Mouse (Mus musculus) thymus, postnatal 25 days (tissue): ENCODE data around the gene Foxk1.
A peak's percentile ranks its signal among the peaks of the same experiment; 100 is the strongest.

ENCODE experiments used
- DNase-seq: peaks from one replicate; pipeline ENCODE4 v3.0.0; 2022

The Foxk1 gene

GRCm38 (mm10) chr5:142420920-142421319 is 19.6 kb downstream of the Foxk1 start:
- DNase-seq = no peak

GRCm38 (mm10) chr5:142421886-142422285 is 20.6 kb downstream of the Foxk1 start:
- no peak for DNase-seq

GRCm38 (mm10) chr5:142423141-142423540 is 21.8 kb downstream of the Foxk1 start:
- no peak for DNase-seq

DNA sequence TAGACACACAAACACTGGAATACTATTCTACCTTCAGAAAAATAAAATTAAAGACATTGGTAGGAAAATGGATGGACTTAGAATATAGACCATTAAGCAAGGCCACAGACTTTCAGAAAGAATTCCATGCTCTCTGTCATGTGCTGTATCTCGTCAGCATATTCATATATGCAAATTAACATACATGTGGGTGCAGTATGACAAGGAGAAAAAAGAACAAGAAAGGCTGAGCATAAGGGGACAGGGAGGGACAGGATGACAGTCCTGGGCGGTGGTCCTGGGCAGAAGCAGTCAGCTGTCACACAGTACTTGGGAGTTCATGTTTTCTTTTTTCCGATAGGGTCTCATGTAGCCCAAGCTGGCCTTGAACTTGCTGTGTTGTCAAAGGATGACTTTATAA is 22.4 kb downstream of the Foxk1 start:
- DNase-seq = no peak

DNA sequence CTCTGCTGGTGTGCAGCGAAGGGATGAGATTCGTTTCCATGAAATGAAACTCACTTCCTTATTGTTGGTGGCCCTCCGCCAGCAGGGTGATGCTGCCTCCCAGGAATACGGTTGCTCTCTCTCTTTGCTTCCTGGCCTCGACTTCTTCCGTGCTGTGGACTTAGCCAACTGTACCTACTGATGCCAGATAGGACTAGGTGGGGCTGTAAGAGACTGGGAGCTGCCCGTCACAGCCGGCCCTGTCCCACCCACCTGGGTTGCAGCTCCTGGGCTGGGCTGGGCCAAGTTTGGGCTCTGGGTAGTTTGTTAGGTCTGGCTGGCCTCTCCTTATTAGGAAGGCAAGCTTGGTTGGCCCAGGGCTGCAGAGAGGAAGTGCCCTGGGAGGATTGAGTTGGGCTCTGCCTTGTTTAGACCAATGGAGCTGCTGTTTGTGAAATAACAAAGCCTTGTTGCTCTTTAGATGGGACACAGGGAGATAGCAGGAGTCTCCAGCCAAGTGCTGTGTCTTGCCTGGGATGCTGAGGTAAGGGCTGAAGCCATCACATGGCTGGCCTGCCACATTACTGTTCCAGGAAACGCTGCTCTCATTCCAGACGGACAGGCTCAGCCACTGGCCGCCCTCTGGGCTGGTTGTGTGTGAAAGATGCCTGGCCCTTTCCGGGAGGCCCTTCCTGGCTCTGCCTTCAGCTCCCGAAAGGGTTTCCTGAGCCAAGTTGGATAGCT is 23.5 kb downstream of the Foxk1 start:
- no peak for DNase-seq

- DNase-seq = no peak
Measured at GRCm38 (mm10) chr5:142426476-142426875, 25.2 kb downstream of the Foxk1 start.

DNA sequence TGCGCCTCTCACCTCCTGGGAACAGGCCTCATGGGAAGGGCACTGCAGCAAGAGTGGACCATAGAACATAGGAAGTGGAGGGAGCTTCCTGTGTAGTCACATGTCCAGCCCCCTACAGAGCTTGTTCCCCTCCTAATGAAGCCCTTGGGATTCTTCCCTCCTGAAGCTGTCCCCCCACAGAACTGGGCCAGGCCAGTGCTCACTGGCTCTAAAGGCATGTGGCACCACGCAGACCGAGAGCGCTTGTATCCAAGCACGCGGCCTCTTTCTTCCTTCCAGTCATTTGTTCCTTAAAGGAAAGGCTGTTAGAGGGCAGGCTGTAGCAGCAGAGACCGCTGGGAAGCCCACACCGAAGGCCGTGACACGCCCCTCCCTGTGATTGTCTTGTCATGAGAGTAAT is 26.6 kb downstream of the Foxk1 start:
- no peak for DNase-seq

DNA sequence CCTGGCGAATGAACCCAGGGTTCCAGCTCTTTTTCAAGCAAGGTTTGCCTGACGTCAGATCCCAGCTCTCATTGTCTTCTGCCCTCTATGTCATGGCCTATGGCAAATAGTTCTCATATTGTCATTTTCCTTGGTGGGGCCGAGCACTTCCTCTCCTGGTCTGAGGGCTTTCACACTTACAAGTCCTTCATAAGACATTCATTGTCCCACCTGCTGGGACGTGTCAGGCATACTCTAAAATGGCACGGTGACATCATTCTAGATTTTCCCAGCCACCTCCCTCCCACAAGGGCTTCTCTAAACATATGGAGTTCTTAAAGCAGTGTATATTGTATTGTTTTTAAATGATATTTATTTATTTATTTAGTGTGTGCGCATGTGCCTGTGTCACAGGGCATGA is 27.4 kb downstream of the Foxk1 start:
- no peak for DNase-seq

DNA sequence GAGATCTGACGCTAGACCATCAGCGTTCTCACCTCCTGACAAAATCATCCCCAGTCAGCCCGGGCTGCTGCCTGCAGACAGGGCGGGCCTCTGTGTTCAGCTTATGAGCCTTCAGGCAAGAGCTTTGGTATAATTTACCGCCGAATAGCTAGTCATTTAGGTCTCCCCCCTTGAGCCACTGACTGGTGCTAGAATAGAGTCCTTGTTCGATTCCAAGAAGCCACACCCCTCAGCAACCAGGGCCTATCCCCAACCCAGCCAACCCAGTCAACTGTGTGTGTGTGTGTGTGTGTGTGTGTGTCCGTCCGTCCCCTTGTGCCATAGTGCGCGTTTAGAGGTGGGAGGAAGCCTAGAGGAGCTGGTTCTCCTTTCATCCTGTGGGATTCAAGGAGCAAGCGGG is 29.7 kb downstream of the Foxk1 start:
- no peak for DNase-seq

GRCm38 (mm10) chr5:142431811-142432434 is 30.6 kb downstream of the Foxk1 start:
- DNase-seq = no peak

DNA sequence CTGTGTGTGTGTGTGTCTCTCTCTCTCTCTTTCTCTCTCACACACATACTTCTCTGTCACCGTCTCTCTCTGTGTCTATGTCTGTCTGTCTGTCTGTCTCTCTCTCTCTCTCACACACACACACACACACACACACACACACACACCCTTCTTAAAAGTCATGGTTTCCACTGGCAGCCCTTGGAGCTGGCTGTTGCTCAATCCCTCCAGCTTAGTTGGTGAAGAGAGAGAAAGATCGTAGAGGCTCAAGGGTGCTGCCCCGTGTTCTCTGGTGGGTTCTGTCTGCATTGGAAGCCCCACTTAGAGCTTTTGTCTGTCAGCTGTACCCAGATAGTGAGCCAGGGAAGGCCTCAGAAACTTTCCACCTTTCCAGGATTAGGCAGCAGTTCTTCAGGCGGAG is 31.4 kb downstream of the Foxk1 start:
- DNase-seq = no peak

GRCm38 (mm10) chr5:142434052-142434451 is 32.8 kb downstream of the Foxk1 start:
- DNase-seq = no peak

GRCm38 (mm10) chr5:142435736-142436135 is 34.4 kb downstream of the Foxk1 start:
- peak; percentile 41 for DNase-seq

GRCm38 (mm10) chr5:142438380-142438938 is 37.2 kb downstream of the Foxk1 start:
- DNase-seq = no peak

- peak; percentile 57 for DNase-seq
Measured at GRCm38 (mm10) chr5:142439911-142440432, 38.7 kb downstream of the Foxk1 start.

DNA sequence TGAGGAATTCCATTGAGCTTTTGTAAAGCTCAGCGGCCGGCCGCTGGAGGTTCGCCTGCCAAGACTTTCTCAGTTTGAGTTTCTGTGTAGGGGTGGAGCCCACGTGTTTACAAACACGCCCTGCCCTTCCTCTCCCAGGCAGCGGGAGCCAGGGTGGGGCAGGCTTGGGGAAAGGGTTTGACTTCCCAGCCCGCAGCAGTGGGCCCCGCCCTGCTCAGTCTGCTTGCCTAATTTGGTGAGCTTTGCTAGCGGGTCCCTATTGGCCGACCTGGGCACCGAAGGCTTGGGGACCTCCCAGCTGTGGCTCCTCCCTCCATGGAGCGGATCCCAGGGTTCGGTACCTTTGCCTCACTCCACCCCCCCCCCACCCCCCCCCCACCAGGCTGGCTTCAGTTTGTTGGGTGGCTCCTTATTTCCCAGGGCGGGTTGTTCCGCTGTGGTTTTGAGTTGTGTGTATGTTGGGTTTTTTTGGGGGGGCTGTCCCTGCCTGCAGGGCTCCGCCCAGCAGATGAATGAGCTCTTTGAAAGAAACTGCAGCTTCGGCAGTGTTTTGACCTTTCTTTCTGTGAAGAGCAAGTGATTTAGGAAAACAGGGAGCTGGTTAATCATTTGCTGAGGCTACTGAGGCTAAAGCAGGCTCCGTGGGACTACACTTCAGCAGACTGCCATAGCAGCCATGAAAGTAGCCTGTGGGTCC is 39.3 kb downstream of the Foxk1 start:
- peak; percentile 90 for DNase-seq

- DNase-seq = peak; percentile 46
Measured at GRCm38 (mm10) chr5:142441332-142442044, 40.2 kb downstream of the Foxk1 start.

DNA sequence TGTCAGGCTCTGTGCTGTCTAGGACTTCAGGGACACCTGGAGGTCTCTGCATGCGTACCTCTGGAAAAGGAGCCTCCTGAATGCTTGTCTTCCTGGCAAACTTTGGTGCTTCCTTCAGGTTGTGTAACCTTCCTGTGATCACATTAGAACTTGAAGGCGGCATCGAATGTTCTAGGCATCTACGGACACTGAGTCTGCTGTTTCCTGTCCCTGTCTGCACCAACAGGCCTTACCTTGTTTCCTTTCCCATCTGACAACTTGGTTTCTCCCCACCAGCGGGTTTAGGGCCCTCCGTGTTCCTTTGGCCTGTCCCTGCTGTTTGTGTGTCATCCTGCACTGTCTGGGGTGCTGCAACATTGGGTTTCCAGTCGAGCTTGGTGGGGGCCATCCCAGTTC is 40.7 kb downstream of the Foxk1 start:
- DNase-seq = no peak

DNA sequence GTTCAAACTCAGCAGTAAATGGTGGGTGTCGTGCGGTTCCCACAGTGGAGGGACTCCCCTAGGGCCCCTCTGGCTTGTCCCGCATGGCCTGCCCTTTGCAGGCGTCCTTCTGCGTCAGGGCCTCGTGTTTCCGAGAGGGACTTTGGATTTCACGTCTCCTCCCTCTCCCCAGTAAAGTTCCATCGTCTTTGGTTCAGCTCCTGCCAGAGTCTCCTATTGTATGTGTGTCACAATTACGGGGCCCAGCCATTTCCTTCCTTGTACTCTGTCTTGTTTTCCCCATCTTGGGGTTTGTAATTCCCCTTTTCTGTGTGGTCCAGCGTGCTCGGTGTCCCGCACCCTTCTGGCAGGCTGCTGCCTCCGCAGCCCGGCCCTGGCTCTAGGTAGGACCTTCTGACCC is 42.2 kb downstream of the Foxk1 start:
- DNase-seq = no peak

DNA sequence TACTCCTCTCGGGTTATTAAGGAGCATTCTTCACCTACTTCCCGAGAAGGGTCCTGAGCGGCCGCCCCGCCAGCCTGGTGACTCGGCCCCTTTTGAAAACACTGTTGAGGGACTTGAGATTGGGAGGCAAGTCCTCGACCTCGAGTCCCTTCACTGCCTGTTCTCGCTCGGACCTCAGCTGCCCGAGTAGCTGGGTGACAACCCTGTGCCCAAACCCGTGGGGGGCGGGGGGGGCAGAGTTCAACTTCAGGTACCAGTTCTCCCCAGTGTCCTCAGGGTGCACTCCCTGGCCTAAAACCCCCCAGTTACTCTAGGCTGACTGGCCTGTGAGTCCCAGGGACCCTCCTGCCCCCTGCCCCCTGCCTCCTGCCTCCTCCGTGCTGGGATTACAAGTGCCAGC is 42.7 kb downstream of the Foxk1 start:
- no peak for DNase-seq

DNA sequence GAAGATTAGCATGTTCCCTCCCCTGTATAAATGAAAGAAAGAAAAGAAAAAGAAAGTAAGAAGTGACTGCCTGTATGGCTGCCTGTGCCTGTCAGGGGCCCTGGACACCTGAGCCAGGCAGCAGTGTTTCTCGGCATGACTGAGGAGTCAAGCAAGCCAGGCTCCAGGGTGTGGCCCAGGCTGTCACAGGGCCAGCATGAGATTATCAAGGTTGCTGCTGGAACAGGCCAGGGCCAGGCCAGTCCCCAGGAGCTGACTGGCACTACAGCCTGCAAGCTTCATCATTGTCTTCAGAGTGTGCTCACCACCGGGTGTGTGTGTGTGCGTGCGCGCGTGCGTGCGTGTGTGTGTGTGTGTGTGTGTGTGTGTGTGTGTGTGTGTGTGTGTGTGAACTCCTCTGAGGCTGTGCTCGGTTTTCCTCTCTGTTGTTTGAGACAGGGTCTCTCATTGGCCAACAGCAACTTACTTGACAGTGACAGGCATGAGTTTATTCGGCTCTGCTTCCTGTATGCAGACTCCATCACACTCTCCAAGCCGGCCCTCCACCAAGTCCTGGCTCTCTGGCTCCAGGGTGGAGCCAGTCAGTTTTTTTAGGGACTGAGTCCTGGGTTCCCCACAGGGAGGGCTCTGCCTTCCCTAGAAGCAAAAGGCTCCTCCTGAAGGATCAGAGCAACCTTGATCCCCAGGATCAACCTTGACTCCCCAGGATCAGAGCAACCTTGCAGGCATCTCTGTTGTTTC is 43.7 kb downstream of the Foxk1 start:
- DNase-seq = no peak

GRCm38 (mm10) chr5:142445709-142446108 is 44.4 kb downstream of the Foxk1 start:
- DNase-seq = no peak
